Mouse (Mus musculus): ENCODE results near the gene Cyb561d2. TPM values are rescaled to one million over a fixed set of nuclear protein-coding genes. Genes with fewer than 3 reads are reported as not detected.

Gene Cyb561d2
- polyA plus RNA-seq, 1 experiment from 2014 or later = 21.1 TPM

DNA sequence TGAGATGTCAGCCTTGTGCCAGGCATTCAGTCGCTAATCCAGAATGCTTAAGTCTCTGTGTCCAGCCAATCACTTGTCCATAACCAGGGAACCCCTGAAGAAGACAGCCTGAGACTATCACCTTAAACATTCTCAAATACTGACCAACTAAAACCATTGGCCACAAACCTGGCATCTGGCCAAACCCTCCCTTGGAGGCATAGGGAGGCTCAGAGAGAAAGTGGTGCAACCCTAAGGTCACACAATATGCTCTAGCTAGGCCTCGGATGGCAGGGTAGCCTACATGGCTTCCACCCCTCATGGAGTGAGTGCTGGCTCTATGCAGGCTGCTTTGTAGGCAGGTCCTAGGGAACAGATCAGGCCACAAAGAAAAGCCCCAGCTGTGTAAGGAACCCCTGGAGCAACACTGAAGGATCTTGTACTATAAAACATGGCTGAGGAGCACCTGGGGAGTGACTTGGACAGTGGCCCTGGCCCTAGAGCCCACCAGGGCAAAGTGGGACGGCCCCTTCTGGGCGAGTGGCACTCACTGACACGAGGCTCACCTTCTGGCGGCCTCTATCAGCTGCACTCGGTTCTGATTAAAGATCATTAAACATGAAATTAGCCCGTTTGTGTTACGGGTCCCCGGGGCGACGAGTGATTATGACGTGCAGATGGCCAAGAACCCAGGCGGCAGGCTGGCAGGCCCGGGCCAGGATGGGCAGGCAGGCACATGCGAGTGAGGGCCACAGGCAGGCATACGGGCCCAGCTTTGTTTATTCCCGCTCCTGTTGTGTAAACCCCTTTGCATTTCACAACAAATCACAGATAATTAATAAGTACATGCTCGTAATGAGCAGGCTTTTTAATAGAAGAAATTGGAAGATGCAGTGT is 37.1 kb downstream of the Cyb561d2 start:
- Histone ChIP-seq H3K9me3 (no peaks in the 10 kb centered on the region), H3K4me2 (replicated peaks) (no peak overlapping the region), H3K9ac (no peak overlapping the region), H3K4me1 (peaks cover 26% of the 10 kb centered on the region), H3K4me3 (no peak overlapping the region), H3K27me3 (peaks cover 67% of the 10 kb centered on the region), H3K36me3 (no peaks in the 10 kb centered on the region), H3K27ac (no peak overlapping the region)
- WGBS = 45% methylated on average over 19 of the region's 19 CpGs
- no peak for ATAC-seq (ENCODE audit: low FRiP score, low read depth)

GRCm38 (mm10) chr9:107502131-107502846 is 39.7 kb downstream of the Cyb561d2 start:
- Histone ChIP-seq H3K27me3 (peaks cover 52% of the 10 kb centered on the region), H3K4me3 (no peak overlapping the region), H3K36me3 (no peaks in the 10 kb centered on the region), H3K4me2 (replicated peaks) (no peak overlapping the region), H3K9me3 (no peaks in the 10 kb centered on the region), H3K27ac (no peak overlapping the region), H3K9ac (no peak overlapping the region), H3K4me1 (peaks cover 9% of the 10 kb centered on the region; the same call in 1 of the 2 replicates)
- no peak for ATAC-seq (ENCODE audit: low FRiP score, low read depth)
- 84% methylated on average over 12 of the region's 12 CpGs for WGBS

DNA sequence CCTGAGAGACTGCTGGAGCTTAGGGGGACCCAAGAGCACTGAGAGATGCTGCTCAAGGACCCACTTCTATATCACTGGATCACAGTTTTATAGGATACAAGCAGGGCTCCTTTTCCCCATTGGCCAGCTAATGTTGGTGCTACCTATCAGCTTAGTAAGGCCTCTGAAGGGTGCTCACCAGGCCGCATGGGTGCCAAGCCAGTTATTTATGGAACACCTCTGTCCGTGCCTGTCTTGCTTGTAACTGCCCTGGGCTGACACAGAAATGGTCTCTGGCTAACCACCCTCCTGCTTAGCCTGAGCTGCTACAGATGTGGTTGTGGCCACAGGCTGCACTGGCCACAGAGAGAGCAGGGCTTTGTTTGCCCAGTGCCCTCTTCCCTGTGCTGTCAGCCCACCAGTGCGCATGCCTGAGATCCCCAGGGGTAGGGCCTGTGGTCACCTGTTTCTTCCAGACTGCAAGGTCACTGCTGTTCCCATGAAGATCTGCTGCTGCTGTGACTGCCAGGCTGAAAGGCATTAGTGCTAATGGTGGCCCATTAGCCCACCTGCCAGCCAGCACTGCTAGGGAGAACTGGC is 41.2 kb downstream of the Cyb561d2 start:
- no peak overlapping the region for H3K4me2 ChIP-seq (replicated peaks)
- H3K9ac ChIP-seq = no peak overlapping the region
- H3K4me1 ChIP-seq = peaks cover 9% of the 10 kb centered on the region; the same call in 1 of the 2 replicates
- no peak overlapping the region for H3K4me3 ChIP-seq
- H3K36me3 ChIP-seq = no peaks in the 10 kb centered on the region
- 83% methylated on average over 3 of the region's 3 CpGs for WGBS
- H3K9me3 ChIP-seq = no peaks in the 10 kb centered on the region
- no peak for ATAC-seq (ENCODE audit: low FRiP score, low read depth)
- peaks cover 37% of the 10 kb centered on the region for H3K27me3 ChIP-seq
- H3K27ac ChIP-seq = no peak overlapping the region

GRCm38 (mm10) chr9:107496359-107496758 is 45.6 kb downstream of the Cyb561d2 start:
- H3K27ac ChIP-seq = no peak overlapping the region
- H3K4me1 ChIP-seq = 0 out of 2 replicates have a peak, but pooled peaks cover 3% of the 10 kb centered on the region
- H3K27me3 ChIP-seq = peaks cover 19% of the 10 kb centered on the region
- H3K36me3 ChIP-seq = no peaks in the 10 kb centered on the region
- ATAC-seq (ENCODE audit: low FRiP score, low read depth) = no peak
- no peaks in the 10 kb centered on the region for H3K9me3 ChIP-seq
- 77% methylated on average over 3 of the region's 3 CpGs for WGBS
- no peak overlapping the region for H3K4me2 ChIP-seq (replicated peaks)
- H3K4me3 ChIP-seq = no peak overlapping the region
- H3K9ac ChIP-seq = no peak overlapping the region

DNA sequence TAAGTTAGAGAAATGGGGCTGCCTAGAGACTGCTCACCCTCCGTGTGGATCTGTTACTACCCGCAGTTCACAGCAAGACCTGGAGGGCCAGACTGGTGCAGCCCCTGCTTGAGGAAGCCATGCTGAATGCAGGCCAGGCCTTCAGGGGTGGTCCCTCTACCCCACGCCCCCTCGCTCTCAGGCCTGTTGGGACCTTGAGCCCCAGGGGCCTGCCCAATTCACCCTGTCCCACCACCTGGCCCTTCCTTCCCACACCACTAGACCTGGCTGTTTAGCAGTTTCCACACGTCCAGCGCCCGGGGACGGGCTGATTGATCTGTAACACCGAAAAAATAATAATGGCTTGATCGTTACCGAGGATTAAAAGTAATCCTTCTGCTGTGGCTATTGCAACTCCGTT is 47.8 kb downstream of the Cyb561d2 start:
- WGBS = 56% methylated on average over 12 of the region's 12 CpGs
- ATAC-seq (ENCODE audit: low FRiP score, low read depth) = no peak
- peaks cover 17% of the 10 kb centered on the region for H3K27me3 ChIP-seq

DNA sequence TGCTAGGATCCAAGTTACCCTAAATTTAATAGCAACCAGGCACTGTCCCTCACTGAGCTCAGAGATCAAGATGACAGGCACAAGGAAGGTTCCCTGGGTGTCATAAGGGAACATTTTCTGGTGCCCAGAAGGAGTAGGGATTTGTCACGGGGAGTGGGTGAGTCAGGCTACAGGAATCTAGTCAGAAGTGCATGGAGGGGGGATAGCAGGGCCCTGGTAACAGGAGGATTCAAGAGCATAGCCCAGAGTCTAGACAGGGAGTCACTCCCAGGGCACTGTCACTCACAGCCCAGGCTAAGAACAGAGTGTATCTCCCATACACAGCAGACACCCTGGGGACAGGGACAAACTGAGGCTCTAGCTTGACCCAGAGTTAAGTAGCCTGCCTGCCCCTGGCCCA is 48.5 kb downstream of the Cyb561d2 start:
- peaks cover 17% of the 10 kb centered on the region for H3K27me3 ChIP-seq
- no peaks in the 10 kb centered on the region for H3K36me3 ChIP-seq
- no peak overlapping the region for H3K4me3 ChIP-seq
- H3K27ac ChIP-seq = no peak overlapping the region
- H3K4me2 ChIP-seq (replicated peaks) = no peak overlapping the region
- no peak for ATAC-seq (ENCODE audit: low FRiP score, low read depth)
- H3K9ac ChIP-seq = no peak overlapping the region
- 29% methylated on average over 1 of the region's 1 CpGs for WGBS
- H3K4me1 ChIP-seq = peaks cover 13% of the 10 kb centered on the region
- H3K9me3 ChIP-seq = no peaks in the 10 kb centered on the region

More for the DNA sequence above, 47.8 kb downstream of the Cyb561d2 start:
- H3K4me1 ChIP-seq = peaks cover 13% of the 10 kb centered on the region
- H3K9ac ChIP-seq = no peak overlapping the region
- H3K36me3 ChIP-seq = no peaks in the 10 kb centered on the region
- H3K4me2 ChIP-seq (replicated peaks) = no peak overlapping the region
- H3K9me3 ChIP-seq = no peaks in the 10 kb centered on the region
- H3K4me3 ChIP-seq = no peak overlapping the region
- no peak overlapping the region for H3K27ac ChIP-seq

GRCm38 (mm10) chr9:107490625-107491024 is 51.4 kb downstream of the Cyb561d2 start:
- no peak for ATAC-seq (ENCODE audit: low FRiP score, low read depth)
- Histone ChIP-seq H3K4me2 (replicated peaks) (no peak overlapping the region), H3K9ac (no peak overlapping the region), H3K27ac (no peak overlapping the region), H3K4me1 (peaks cover 13% of the 10 kb centered on the region), H3K9me3 (no peaks in the 10 kb centered on the region), H3K27me3 (peaks cover 13% of the 10 kb centered on the region; the same call in 1 of the 2 replicates), H3K36me3 (no peaks in the 10 kb centered on the region), H3K4me3 (no peak overlapping the region)
- 56% methylated on average over 6 of the region's 6 CpGs for WGBS

GRCm38 (mm10) chr9:107490146-107490545 is 51.8 kb downstream of the Cyb561d2 start:
- peak; percentile 56; the same call in 1 of the 2 replicates for ATAC-seq (ENCODE audit: low FRiP score, low read depth)
- no peak overlapping the region for H3K27ac ChIP-seq
- no peaks in the 10 kb centered on the region for H3K9me3 ChIP-seq
- no peak overlapping the region for H3K4me3 ChIP-seq
- no peaks in the 10 kb centered on the region for H3K36me3 ChIP-seq
- H3K4me1 ChIP-seq = peaks cover 13% of the 10 kb centered on the region
- H3K9ac ChIP-seq = no peak overlapping the region
- peaks cover 18% of the 10 kb centered on the region; the same call in 1 of the 2 replicates for H3K27me3 ChIP-seq
- no peak overlapping the region for H3K4me2 ChIP-seq (replicated peaks)
- 22% methylated on average over 8 of the region's 8 CpGs for WGBS

Other genes starting within 250 kb of the Cyb561d2 start
- gene Cish, start 246.2 kb downstream of the Cyb561d2 start, polyA plus RNA-seq (2015; fragmentation: Nextera tagmentation; extraction: Ambion mirVana) = 9.8 and 9.9 TPM in 2 replicates
- gene Hemk1, start 203.8 kb downstream of the Cyb561d2 start, polyA plus RNA-seq (2015; fragmentation: Nextera tagmentation; extraction: Ambion mirVana) = 12.6 and 14.4 TPM in 2 replicates
- 1.1 TPM in 2 replicates for gene 6430571L13Rik, start 201.6 kb downstream of the Cyb561d2 start, polyA plus RNA-seq (2015; fragmentation: Nextera tagmentation; extraction: Ambion mirVana)
- gene Cacna2d2, start 142.6 kb downstream of the Cyb561d2 start, polyA plus RNA-seq (2015; fragmentation: Nextera tagmentation; extraction: Ambion mirVana) = 0.56 and 0.68 TPM in 2 replicates
- 46.9 and 47.8 TPM in 2 replicates for gene Tmem115, start 8.2 kb downstream of the Cyb561d2 start, polyA plus RNA-seq (2015; fragmentation: Nextera tagmentation; extraction: Ambion mirVana)
- 41.8 and 44.2 TPM in 2 replicates for gene Nprl2, start within 50 bp of the Cyb561d2 start, polyA plus RNA-seq (2015; fragmentation: Nextera tagmentation; extraction: Ambion mirVana)
- gene Zmynd10, start 5.1 kb upstream of the Cyb561d2 start, polyA plus RNA-seq (2015; fragmentation: Nextera tagmentation; extraction: Ambion mirVana) = 1.7 and 2.1 TPM in 2 replicates
- 77.1 and 83.2 TPM in 2 replicates for gene Rassf1, start 9.4 kb upstream of the Cyb561d2 start, polyA plus RNA-seq (2015; fragmentation: Nextera tagmentation; extraction: Ambion mirVana)
- gene Tusc2, start 21.1 kb upstream of the Cyb561d2 start, polyA plus RNA-seq (2015; fragmentation: Nextera tagmentation; extraction: Ambion mirVana) = 43.7 and 46.5 TPM in 2 replicates
- gene Hyal2, start 25.8 kb upstream of the Cyb561d2 start, polyA plus RNA-seq (2015; fragmentation: Nextera tagmentation; extraction: Ambion mirVana) = 127 and 130 TPM in 2 replicates
- 13.4 and 15.5 TPM in 2 replicates for gene Hyal1, start 34.7 kb upstream of the Cyb561d2 start, polyA plus RNA-seq (2015; fragmentation: Nextera tagmentation; extraction: Ambion mirVana)
- 18.4 and 19.6 TPM in 2 replicates for gene Naa80, start 36.7 kb upstream of the Cyb561d2 start, polyA plus RNA-seq (2015; fragmentation: Nextera tagmentation; extraction: Ambion mirVana)
- 1.5 and 1.7 TPM in 2 replicates for gene Hyal3, start 38.6 kb upstream of the Cyb561d2 start, polyA plus RNA-seq (2015; fragmentation: Nextera tagmentation; extraction: Ambion mirVana)
- gene Ifrd2, start 45.4 kb upstream of the Cyb561d2 start, polyA plus RNA-seq (2015; fragmentation: Nextera tagmentation; extraction: Ambion mirVana) = 44.3 and 49.5 TPM in 2 replicates
- 8.0 and 8.6 TPM in 2 replicates for gene Sema3b, start 67.0 kb upstream of the Cyb561d2 start, polyA plus RNA-seq (2015; fragmentation: Nextera tagmentation; extraction: Ambion mirVana)
- gene Gnai2, start 93.2 kb upstream of the Cyb561d2 start, polyA plus RNA-seq (2015; fragmentation: Nextera tagmentation; extraction: Ambion mirVana) = 383 and 392 TPM in 2 replicates
- 4.3 and 5.3 TPM in 2 replicates for gene Slc38a3, start 127.3 kb upstream of the Cyb561d2 start, polyA plus RNA-seq (2015; fragmentation: Nextera tagmentation; extraction: Ambion mirVana)
- 0.74 and 1.0 TPM in 2 replicates for gene Gnat1, start 137.5 kb upstream of the Cyb561d2 start, polyA plus RNA-seq (2015; fragmentation: Nextera tagmentation; extraction: Ambion mirVana)
- gene Sema3f, start 168.3 kb upstream of the Cyb561d2 start, polyA plus RNA-seq (2015; fragmentation: Nextera tagmentation; extraction: Ambion mirVana) = 31.8 and 32.1 TPM in 2 replicates
- gene Rbm5, start 228.8 kb upstream of the Cyb561d2 start, polyA plus RNA-seq (2015; fragmentation: Nextera tagmentation; extraction: Ambion mirVana) = 257 and 270 TPM in 2 replicates

Data from limb, embryonic 13.5 days (tissue).